Mouse (Mus musculus) left cerebral cortex, adult 2 months (tissue): ENCODE data around the gene Rad54l. TPM values are rescaled to one million over a fixed set of nuclear protein-coding genes. Genes with fewer than 3 reads are reported as not detected.

ENCODE experiments used
- DNase-seq, 2 experiments: peaks; one replicate each; pipeline ENCODE4 v3.0.0; 2021 to 2022; ENCODE audit warnings: low spot score in 2 of 2, mixed read lengths in 1 of 2; ENCODE audit errors: extremely low spot score in 1 of 2
- H3K27ac ChIP-seq: fragments of 200-600 bp; 2 replicates; pipeline ENCODE4 v1.8.1; 2022
- H3K4me3 ChIP-seq: fragments of 200-600 bp; 2 replicates; pipeline ENCODE4 v1.8.1; 2022
- CTCF ChIP-seq: fragments of 200-600 bp; IDR thresholded peaks from 2 replicates; pipeline ENCODE4 v1.8.1; 2022; ENCODE audit warnings: antibody characterized with exemption, mild to moderate bottlenecking, moderate library complexity
- intact Hi-C: fragments of 180-260 bp; cut with DNase I; formaldehyde crosslinking; loops from one replicate; pipeline ENCODE4 v1.15.1; 2025
- total RNA-seq, 2 experiments: library from RNA; stranded (reverse); gene quantifications; 2 replicates each; pipeline ENCODE4 v1.2.3; 2021

Rad54l gene
- total RNA-seq, 2 experiments from 2014 or later: 0.77 to 0.89 TPM

- intact Hi-C loops: no loop called here
- no peak overlapping the region for H3K27ac ChIP-seq
- no peak overlapping the region for H3K4me3 ChIP-seq
- DNase-seq: no peak
- TF ChIP-seq CTCF: no peak
These were observed 64.3 kb downstream of the Rad54l start for GRCm38 (mm10) chr4:116059012-116059726.

- no peak overlapping the region for H3K4me3 ChIP-seq
- no peak overlapping the region for H3K27ac ChIP-seq
- no peak; the same call in 1 of the 2 replicates for TF ChIP-seq CTCF
- intact Hi-C loops: no loop called here
- DNase-seq: no peak
These were observed 65.9 kb downstream of the Rad54l start for GRCm38 (mm10) chr4:116057559-116057958.

GRCm38 (mm10) chr4:116053399-116053961, 70.0 kb downstream of the Rad54l start, which contains the start of gene Nsun4:
TSS of gene Nsun4 (minus strand) at chr4:116053876.
- intact Hi-C loops: no loop called here
- H3K27ac ChIP-seq: peak within 1 kb of the TSS; percentile 89
- peak; percentile 88 to 89 for DNase-seq
- H3K4me3 ChIP-seq: peak within 1 kb of the TSS; percentile 74
- no peak for TF ChIP-seq CTCF

DNA sequence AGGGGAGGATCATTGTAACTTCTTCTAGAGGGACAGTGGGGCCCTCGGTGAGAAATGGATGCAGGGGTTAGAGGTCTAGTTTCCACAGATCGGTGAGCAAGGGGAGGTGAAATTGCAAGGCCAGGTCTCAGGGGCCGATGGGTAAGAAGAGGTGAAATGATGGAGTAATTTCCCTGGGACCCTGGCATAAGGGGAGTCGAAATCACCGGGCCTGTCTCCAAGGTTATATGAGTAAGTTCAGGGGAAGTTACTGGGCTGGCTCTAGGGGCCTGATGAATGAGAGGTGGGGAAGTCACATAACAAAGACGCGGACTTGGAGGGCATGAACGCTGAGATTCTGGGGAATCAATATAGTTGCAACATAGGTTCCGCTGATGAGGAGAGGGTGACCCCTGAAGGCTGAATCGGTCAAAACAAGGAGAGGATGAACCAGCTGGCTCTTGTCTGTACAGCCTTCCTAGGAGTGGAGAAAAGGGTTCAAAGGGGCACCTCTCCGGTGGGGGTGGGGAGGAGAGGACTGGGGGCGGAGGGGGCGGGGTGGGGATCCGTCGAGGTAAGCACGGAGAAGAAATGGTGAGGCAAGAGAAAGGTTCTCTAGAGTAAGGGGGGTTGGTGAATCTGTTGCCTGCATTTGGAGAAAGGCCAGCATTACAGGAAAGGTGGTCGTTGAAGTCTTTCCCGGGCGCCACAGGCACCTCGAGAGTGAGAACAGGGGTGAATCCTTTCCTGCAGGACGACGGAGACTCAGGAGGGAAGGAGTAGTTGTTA, 70.8 kb downstream of the Rad54l start:
- Histone ChIP-seq H3K4me3 (peak overlapping the region; percentile 74), H3K27ac (peak overlapping the region; percentile 89; the same call in 1 of the 2 replicates)
- no peak for DNase-seq
- TF ChIP-seq CTCF: no peak; the same call in 1 of the 2 replicates
- intact Hi-C loops: no loop called here

- Histone ChIP-seq H3K27ac (no peak overlapping the region), H3K4me3 (no peak overlapping the region)
- DNase-seq: no peak
- intact Hi-C loops: no loop called here
- TF ChIP-seq CTCF: no peak
These were observed 74.3 kb downstream of the Rad54l start for GRCm38 (mm10) chr4:116049211-116049610.

- H3K27ac ChIP-seq: no peak overlapping the region
- no peak for TF ChIP-seq CTCF
- no peak overlapping the region for H3K4me3 ChIP-seq
- no peak for DNase-seq
- intact Hi-C loops: no loop called here
These were observed 75.2 kb downstream of the Rad54l start for GRCm38 (mm10) chr4:116048130-116048920.

DNA sequence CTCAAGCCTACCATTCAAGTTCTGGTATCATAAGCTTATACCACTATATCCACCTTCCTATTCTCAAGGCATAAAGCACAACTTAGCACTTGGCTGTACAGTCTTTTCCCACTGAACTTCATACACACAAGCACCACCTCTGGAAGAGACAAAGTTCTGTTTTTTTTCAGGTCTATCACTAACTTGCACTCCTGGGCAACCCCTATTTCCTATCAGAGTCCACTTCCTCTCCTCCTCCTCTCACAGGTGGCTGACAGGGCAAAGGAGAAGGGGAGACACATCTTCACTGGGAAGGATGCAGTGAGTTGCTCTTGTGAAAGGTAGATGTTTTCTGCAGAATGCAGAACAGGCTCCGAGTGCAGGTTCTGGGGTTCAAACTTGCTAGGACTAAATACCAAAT, 75.8 kb downstream of the Rad54l start:
- Histone ChIP-seq H3K27ac (no peak overlapping the region), H3K4me3 (no peak overlapping the region)
- intact Hi-C loops: no loop called here
- no peak for TF ChIP-seq CTCF
- no peak for DNase-seq

DNA sequence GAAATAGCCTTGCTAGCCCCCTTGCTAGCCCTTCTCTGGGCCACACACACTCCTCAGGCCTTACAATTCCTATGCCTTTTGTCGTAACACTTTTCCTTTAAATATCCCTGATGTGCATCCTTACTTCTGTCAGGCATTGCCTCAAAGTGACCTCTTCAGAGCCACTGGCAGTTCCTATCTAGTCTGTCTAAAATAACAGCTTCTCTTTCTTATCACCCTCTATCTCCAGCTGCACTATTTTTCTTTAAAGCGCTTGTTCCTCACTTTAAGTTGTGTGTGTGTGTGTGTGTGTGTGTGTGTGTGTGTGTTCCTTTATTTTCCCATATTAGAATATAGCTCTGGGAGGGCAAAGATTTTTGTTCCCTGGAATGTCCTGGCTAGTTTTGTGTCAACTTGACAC, 76.9 kb downstream of the Rad54l start:
- Histone ChIP-seq H3K27ac (no peak overlapping the region), H3K4me3 (no peak overlapping the region)
- no peak for TF ChIP-seq CTCF
- no peak for DNase-seq
- intact Hi-C loops: no loop called here

Other genes starting within 250 kb of the Rad54l start
- gene Kncn, start 239.3 kb downstream of the Rad54l start, total RNA-seq: under 1 TPM; 0.45 to 0.70 TPM
- 1 to 10 TPM in 1 of 2 experiments, under 1 TPM in 1; 0.77 to 1.1 TPM for gene 6430628N08Rik, start 233.0 kb downstream of the Rad54l start, total RNA-seq
- gene Dmbx1, start 183.8 kb downstream of the Rad54l start, total RNA-seq: not detected
- 100 to 1,000 TPM; 100 to 103 TPM for gene Faah, start 105.8 kb downstream of the Rad54l start, total RNA-seq
- gene Nsun4, start 69.8 kb downstream of the Rad54l start, total RNA-seq: 10 to 100 TPM; 10.9 to 12.8 TPM
- gene Uqcrh, start 48.6 kb downstream of the Rad54l start, total RNA-seq: 100 to 1,000 TPM; 414 to 441 TPM
- 10 to 100 TPM; 45.2 to 49.9 TPM for gene Lrrc41, start 48.4 kb downstream of the Rad54l start, total RNA-seq
- 10 to 100 TPM; 80.2 to 85.6 TPM for gene Pomgnt1, start 150 bp upstream of the Rad54l start, total RNA-seq
- gene Lurap1, start 27.6 kb upstream of the Rad54l start, total RNA-seq: 10 to 100 TPM; 28.4 to 31.2 TPM
- not detected for gene Tspan1, start 43.9 kb upstream of the Rad54l start, total RNA-seq
- not detected for gene 1700042G07Rik, start 49.7 kb upstream of the Rad54l start, total RNA-seq
- 1 to 10 TPM; 1.4 to 2.9 TPM for gene Gm49337, start 49.7 kb upstream of the Rad54l start, total RNA-seq
- 10 to 100 TPM; 37.2 to 42.8 TPM for gene Pik3r3, start 97.9 kb upstream of the Rad54l start, total RNA-seq